Mouse (Mus musculus) midbrain, embryonic 10.5 days (tissue): ENCODE measurements at regions not wholly inside any gene's neighbourhood (a gene's known extent, or its start where the extent isn't known, plus 50 kb on each side); places are given as distances from the start of the nearest gene placed in this dataset.
A peak's percentile ranks its signal among the peaks of the same experiment; 100 is the strongest.

Experiments used
- DNase-seq: peaks from one replicate; pipeline ENCODE4 v3.0.0-alpha.2; 2017; ENCODE audit warnings: low spot score
- H3K27ac ChIP-seq: fragments of 300-500 bp; sonication (generic); replicated peaks from 2 replicates; pipeline ENCODE4 v1.5.1; 2016; ENCODE audit warnings: mild to moderate bottlenecking
- H3K27me3 ChIP-seq: fragments of 300-500 bp; sonication (generic); 2 replicates; pipeline ENCODE4 v1.6.1; 2016; ENCODE audit warnings: low read depth, mild to moderate bottlenecking; ENCODE audit not compliant: poor library complexity, severe bottlenecking
- H3K36me3 ChIP-seq: fragments of 300-500 bp; sonication (generic); 2 replicates; pipeline ENCODE4 v1.6.1; 2016; ENCODE audit warnings: mild to moderate bottlenecking, moderate library complexity
- H3K4me1 ChIP-seq: fragments of 300-500 bp; sonication (generic); 2 replicates; pipeline ENCODE4 v1.6.1; 2016
- H3K4me3 ChIP-seq: fragments of 300-500 bp; sonication (generic); 2 replicates; pipeline ENCODE4 v1.5.1; 2016; ENCODE audit warnings: mild to moderate bottlenecking, moderate library complexity
- H3K9me3 ChIP-seq: fragments of 300-500 bp; sonication (generic); replicated peaks from 2 replicates; pipeline ENCODE4 v1.6.1; 2016; ENCODE audit warnings: mild to moderate bottlenecking
- WGBS: fragments of 180-500 bp; shearing (Covaris S2); methylation state at CpG from one replicate; pipeline ENCODE4 v1.1.7; 2016; 5-methylcytosine and 5-hydroxymethylcytosine counted together

DNA sequence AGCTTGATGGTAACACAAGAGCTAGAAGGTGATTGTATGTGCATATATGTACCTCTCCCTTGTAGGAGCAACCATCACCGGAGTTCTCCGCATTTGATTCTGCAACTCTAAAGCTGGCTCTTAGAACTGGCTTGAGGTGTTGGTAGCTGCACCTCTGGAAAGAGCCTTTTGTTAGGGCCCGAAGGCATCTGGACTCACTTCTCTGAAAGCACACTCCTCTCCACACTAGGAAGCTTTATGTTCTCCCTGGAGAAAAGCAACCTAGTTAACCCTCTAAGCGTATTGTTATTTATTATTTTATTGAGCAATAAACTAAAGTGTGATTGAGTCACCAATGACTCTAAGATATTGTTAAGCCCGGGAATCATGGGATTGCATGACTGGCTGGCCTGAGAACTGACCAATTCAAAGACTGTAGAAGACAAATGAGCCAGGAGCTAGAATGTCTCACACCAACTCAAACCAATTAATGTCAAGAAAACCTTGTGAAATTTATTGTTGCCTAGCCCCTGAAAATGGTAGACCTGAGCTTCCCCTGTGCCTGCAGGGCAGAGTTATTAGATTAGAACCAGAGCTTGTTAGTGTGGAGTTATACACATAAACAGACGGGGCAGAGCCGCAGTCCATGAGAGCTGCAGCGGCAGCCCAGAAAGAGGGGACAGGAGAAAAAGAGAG, 340.6 kb downstream of the Setd4 start:
- DNase-seq: no peak
- Histone ChIP-seq H3K36me3 (no peaks in the 10 kb centered on the region), H3K27me3 (no peaks in the 10 kb centered on the region), H3K9me3 (no peaks in the 10 kb centered on the region), H3K27ac (no peak overlapping the region), H3K4me3 (no peak overlapping the region), H3K4me1 (no peaks in the 10 kb centered on the region; the same call in 1 of the 2 replicates)
- 93% methylated on average over 8 of the region's 8 CpGs for WGBS

DNA sequence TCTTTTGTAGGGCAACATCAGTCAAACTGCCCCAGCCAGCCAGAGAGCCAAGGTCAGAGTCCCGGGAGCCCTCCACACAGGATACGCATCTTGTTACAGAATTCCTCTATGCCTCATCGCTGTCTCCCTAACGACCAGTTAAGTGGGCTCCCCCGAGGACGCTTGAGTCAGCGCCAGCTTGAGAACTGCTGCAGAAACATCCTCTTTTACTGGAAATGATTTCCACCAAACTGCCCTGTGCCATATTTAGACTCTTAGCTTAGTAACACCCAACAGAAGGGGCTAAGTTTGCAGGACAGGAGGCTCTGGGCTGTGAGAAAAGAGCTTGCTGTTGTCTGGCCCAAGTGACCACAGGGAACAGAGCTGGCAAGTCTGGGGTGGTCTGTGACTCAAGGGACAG, 357.0 kb downstream of the Setd4 start:
- H3K9me3 ChIP-seq: no peaks in the 10 kb centered on the region; the same call in 1 of the 2 replicates
- H3K4me1 ChIP-seq: peaks cover 16% of the 10 kb centered on the region
- H3K27ac ChIP-seq: no peak overlapping the region
- peaks cover 23% of the 10 kb centered on the region for H3K27me3 ChIP-seq
- H3K4me3 ChIP-seq: no peak overlapping the region
- peak; percentile 48 for DNase-seq
- H3K36me3 ChIP-seq: no peaks in the 10 kb centered on the region
- 34% methylated on average over 7 of the region's 7 CpGs for WGBS

DNA sequence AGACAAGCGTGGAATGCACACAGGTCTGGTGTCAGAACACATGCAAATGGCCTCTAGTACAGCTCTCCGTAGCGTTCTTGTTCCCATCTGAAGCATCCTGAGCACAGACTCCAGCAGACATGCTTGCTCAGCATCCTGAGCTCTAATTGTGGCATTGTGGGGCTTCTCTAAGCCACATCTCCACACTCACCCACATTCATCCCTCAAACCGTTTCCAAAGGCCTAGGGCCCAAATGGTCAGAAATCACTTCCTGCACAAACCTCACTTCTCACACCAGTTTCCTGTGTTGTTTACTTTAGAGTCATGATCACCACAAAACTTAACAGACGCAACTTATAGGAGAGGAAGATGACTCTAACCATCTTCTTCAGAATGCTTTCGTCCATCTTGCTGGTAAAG, 358.1 kb downstream of the Setd4 start:
- Histone ChIP-seq H3K36me3 (no peaks in the 10 kb centered on the region), H3K27me3 (peaks cover 23% of the 10 kb centered on the region), H3K27ac (no peak overlapping the region), H3K4me3 (no peak overlapping the region), H3K4me1 (peaks cover 16% of the 10 kb centered on the region), H3K9me3 (no peaks in the 10 kb centered on the region)
- DNase-seq: no peak
- 86% methylated on average over 6 of the region's 6 CpGs for WGBS

DNA sequence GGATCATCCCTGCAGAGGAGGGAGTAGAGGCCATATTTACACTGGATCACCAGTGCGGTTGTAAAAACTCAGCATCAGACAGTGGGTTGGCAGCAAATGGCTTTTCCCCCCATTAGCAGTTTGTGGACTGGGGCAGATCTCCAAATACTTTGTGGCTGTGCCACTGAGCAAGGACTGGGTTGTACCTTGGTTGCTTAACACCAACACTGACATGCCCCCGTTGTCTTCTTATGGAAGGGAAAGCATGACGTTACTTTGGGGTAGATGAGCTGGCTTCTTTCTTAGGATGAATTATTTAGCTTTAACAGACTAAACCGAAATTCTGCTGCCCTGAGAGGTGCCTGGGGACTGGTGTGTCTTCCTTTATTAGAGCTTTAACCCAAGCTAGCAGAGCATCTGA, 365.0 kb downstream of the Setd4 start:
- Histone ChIP-seq H3K4me1 (no peaks in the 10 kb centered on the region), H3K4me3 (no peak overlapping the region), H3K27me3 (no peaks in the 10 kb centered on the region), H3K9me3 (no peaks in the 10 kb centered on the region), H3K27ac (no peak overlapping the region), H3K36me3 (no peaks in the 10 kb centered on the region)
- no peak for DNase-seq
- WGBS: 91% methylated on average over 4 of the region's 4 CpGs

DNA sequence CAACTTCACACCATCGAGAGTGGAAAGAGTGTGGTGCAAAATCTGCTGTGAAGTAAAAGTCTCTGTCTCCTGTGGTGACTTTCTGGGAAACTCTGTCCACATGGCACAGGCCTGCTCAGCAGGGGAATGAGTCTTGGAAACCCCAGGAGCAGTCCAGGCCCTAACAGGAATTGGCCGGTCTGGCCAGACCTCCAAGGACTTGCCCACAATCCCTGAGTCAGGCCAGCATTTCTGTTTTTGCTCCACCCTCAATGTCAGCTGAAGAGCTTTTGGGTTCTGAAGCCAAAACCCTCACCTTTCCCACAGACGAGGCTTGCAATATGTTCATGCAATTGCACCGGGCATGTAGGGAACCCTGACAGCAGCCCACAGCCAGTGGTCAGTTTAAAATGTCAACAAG, 365.5 kb downstream of the Setd4 start:
- no peaks in the 10 kb centered on the region for H3K4me1 ChIP-seq
- H3K27ac ChIP-seq: no peak overlapping the region
- H3K4me3 ChIP-seq: no peak overlapping the region
- DNase-seq: no peak
- no peaks in the 10 kb centered on the region for H3K36me3 ChIP-seq
- no peaks in the 10 kb centered on the region for H3K27me3 ChIP-seq
- no peaks in the 10 kb centered on the region for H3K9me3 ChIP-seq
- 80% methylated on average over 4 of the region's 4 CpGs for WGBS

DNA sequence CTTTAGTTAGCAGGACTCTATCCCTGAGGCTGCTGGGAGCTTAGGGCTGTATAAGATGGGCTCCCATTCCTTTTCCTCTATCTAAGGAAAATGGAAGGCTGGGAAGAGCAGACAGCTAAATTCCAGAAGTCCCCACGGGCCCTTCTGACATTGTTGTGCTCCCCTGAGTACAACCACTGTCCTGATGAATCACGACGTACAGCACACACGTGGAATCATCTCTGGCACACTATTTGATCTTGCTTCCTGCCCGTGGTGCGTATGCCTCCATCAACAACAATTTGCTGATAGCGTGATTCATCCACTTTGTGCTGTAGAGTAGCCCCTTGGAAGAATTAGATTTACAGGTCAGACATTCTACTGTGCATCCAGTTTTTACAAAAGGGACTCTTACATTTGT, 378.2 kb downstream of the Setd4 start:
- no peaks in the 10 kb centered on the region for H3K9me3 ChIP-seq
- WGBS: 92% methylated on average over 7 of the region's 7 CpGs

DNA sequence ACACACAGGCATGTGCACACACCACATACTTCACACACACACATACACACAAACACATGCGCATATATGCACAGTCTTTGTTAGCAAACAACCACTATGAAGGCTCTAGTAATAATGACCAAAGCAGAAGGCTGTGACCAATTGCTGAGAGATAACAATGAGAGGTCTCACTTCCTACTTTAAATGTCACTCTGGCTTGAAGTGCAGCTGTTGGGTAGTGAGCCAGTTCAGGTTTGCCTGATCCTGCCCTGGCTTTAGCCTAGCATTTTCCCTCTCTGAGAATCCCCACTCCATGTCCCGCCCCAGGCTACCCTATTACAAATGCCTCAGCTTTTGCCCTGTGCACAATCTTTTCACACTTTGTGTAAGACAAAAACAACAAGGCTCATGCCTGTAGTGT, 378.7 kb downstream of the Setd4 start:
- H3K4me1 ChIP-seq: no peaks in the 10 kb centered on the region
- 91% methylated on average over 2 of the region's 2 CpGs for WGBS
- H3K36me3 ChIP-seq: no peaks in the 10 kb centered on the region
- H3K27me3 ChIP-seq: no peaks in the 10 kb centered on the region
- DNase-seq: no peak
- H3K9me3 ChIP-seq: no peaks in the 10 kb centered on the region
- H3K4me3 ChIP-seq: no peak overlapping the region
- H3K27ac ChIP-seq: no peak overlapping the region

More for the DNA sequence above, 378.2 kb downstream of the Setd4 start:
- no peaks in the 10 kb centered on the region for H3K36me3 ChIP-seq
- no peak overlapping the region for H3K27ac ChIP-seq
- no peaks in the 10 kb centered on the region for H3K4me1 ChIP-seq
- no peak overlapping the region for H3K4me3 ChIP-seq
- no peaks in the 10 kb centered on the region for H3K27me3 ChIP-seq
- no peak for DNase-seq

DNA sequence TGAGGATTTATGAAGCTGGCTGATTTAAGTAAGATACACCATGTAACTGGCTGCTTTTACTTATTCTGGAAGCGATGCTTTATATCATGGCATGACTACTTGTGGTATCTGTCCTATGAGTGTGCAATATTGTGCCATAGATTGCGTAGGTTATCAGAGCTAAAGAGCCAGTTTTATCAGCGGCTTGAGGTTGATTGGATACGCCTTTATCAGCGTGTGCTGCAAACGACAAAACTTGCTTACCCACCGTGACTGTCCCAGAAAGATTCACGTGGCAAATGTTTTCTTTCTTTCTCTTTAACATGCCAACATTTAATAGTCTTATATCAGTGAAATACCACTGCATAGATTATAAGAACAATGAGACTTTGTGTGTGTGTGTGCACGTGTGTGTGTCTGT, 384.1 kb downstream of the Setd4 start:
- DNase-seq: no peak
- no peaks in the 10 kb centered on the region for H3K36me3 ChIP-seq
- H3K27ac ChIP-seq: no peak overlapping the region
- H3K4me1 ChIP-seq: peaks cover 12% of the 10 kb centered on the region
- H3K9me3 ChIP-seq: no peaks in the 10 kb centered on the region
- H3K4me3 ChIP-seq: no peak overlapping the region
- no peaks in the 10 kb centered on the region for H3K27me3 ChIP-seq
- WGBS: 93% methylated on average over 9 of the region's 9 CpGs

DNA sequence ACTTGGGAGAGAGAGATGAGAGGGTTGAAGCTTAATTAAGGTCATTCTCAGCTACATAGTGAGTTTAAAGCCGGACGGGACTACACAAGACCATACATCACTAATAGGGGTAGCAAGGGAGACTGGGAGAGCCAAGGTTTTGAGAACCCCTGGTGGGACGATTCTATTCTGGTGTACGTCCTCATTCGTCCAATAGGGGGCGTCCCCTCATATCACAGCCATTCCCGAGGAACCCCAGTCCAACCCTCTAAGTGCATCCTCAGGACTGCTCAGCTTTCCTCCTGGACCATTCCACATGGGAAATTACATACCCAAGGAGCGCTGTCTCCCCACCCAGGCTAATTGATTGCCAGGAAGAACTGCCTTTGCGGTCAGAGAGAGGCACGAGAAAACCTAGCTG, 385.5 kb downstream of the Setd4 start:
- Histone ChIP-seq H3K36me3 (no peaks in the 10 kb centered on the region), H3K9me3 (no peaks in the 10 kb centered on the region), H3K27me3 (no peaks in the 10 kb centered on the region), H3K4me1 (peaks cover 12% of the 10 kb centered on the region), H3K4me3 (no peak overlapping the region), H3K27ac (no peak overlapping the region)
- 69% methylated on average over 10 of the region's 10 CpGs for WGBS
- peak; percentile 15 for DNase-seq

DNA sequence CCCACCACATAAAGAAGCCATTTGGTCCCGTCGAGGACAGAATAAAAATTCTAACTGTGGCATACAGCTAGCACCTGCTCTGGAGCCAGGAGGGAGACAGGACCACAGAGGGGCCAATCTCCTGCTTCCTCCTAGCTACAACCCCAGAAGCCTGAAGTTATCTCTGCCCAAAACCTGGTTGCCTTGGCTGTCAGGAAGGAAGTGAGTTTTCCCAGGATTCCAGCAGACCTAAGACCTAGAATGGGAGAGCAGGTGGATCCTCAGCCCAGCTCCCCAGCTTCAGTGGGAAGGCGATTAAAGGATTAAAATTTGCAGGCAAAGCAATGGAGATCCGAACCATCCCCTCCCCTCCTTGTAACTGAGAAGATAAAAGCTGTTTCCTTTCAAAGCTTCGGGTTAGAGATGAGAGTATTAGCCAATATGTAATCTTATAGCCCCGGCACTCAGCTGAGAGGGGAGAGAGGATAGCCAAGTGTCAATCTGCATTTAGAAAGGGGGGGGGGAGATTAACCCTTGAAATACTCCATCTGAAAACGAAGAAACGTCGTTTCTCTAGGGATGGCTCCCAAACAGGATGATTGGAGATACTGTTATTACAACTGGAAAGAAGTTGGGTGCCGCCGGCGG, 386.1 kb downstream of the Setd4 start:
- WGBS: 39% methylated on average over 12 of the region's 12 CpGs
- no peak overlapping the region for H3K27ac ChIP-seq
- peaks cover 12% of the 10 kb centered on the region for H3K4me1 ChIP-seq
- H3K9me3 ChIP-seq: no peaks in the 10 kb centered on the region
- H3K27me3 ChIP-seq: no peaks in the 10 kb centered on the region
- DNase-seq: no peak
- H3K36me3 ChIP-seq: no peaks in the 10 kb centered on the region
- H3K4me3 ChIP-seq: no peak overlapping the region

DNA sequence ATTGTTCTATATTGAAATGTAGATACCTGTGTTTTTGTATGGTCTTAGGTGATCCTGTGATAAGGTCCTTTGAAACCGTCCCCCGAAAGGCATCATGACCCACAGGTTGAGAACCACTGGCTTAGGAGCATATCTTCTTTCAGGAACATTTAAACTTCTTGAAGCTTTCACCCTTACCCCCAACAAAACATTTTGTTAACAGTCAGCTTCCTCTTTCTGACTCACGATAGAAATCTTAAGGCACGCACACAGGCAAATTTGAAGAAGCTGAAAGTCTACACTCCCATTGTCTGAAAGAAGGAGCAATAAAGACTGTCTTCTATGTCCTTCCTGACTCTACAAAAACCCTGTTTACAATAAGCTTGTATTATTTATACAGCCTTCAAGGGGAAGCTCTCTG, 388.2 kb downstream of the Setd4 start:
- Histone ChIP-seq H3K27me3 (no peaks in the 10 kb centered on the region), H3K36me3 (no peaks in the 10 kb centered on the region), H3K4me3 (no peak overlapping the region), H3K9me3 (no peaks in the 10 kb centered on the region), H3K27ac (no peak overlapping the region), H3K4me1 (peaks cover 12% of the 10 kb centered on the region)
- DNase-seq: no peak
- 94% methylated on average over 4 of the region's 4 CpGs for WGBS

DNA sequence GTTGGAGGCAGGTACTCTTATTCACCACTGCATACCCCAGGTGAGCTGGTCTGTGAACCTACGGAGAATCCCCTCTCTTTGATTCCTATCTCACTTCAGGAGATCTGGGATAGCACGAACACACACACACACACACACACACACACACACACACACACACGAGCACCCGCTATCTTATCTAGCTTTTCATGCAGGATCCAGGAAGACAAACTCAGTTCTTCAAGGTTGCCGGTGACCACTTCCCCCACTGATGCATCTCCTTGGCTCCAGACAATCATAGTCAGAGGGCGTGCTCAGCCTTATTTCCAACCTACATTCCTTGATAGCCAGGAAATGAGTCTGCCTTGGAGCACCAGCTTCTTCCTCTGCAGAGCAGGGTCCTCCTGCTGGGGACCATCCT, 387.7 kb upstream of the Runx1 start:
- Histone ChIP-seq H3K9me3 (no peaks in the 10 kb centered on the region), H3K4me1 (peaks cover 12% of the 10 kb centered on the region), H3K27me3 (no peaks in the 10 kb centered on the region), H3K27ac (no peak overlapping the region), H3K36me3 (no peaks in the 10 kb centered on the region), H3K4me3 (no peak overlapping the region)
- no peak for DNase-seq
- 88% methylated on average over 6 of the region's 6 CpGs for WGBS

DNA sequence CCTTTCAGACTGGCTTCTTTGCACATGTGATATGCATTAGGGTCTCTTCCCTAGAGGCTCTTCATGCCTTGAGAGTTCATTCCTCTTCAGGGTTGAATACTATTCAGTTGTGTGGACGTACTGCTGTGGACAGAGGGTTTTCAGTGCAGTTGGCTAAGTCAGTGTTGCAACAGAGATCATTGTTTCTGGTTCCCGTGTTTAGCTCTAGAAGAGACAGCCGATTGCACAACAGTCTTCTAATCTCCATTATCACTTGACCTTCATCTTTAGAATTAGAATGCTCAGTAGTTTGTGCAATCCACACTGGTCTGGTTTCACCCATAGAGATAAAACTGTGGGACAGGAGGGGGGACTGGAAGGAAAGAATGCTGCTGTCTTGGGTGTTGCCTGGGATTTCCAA, 381.7 kb upstream of the Runx1 start:
- DNase-seq: no peak
- no peaks in the 10 kb centered on the region for H3K36me3 ChIP-seq
- no peaks in the 10 kb centered on the region for H3K9me3 ChIP-seq
- WGBS: 85% methylated on average over 3 of the region's 3 CpGs
- H3K4me1 ChIP-seq: no peaks in the 10 kb centered on the region
- no peak overlapping the region for H3K27ac ChIP-seq
- H3K4me3 ChIP-seq: no peak overlapping the region
- no peaks in the 10 kb centered on the region for H3K27me3 ChIP-seq
